Mouse (Mus musculus): Measurements from ENCODE around the gene Otulin. TPM values are rescaled to one million over a fixed set of nuclear protein-coding genes. Genes with fewer than 3 reads are reported as not detected.

The Otulin gene
- polyA plus RNA-seq, 1 experiment from 2014 or later, result 29.5 TPM

GRCm38 (mm10) chr15:27661696-27662095 lies 31.2 kb upstream of the Otulin start:
- 90% methylated on average over 6 of the region's 6 CpGs for WGBS
- ATAC-seq (ENCODE audit: low read depth), result no peak
- H3K36me3 ChIP-seq (ENCODE audit: control insufficient read depth, insufficient read depth, low read length), result no peaks in the 10 kb centered on the region

GRCm38 (mm10) chr15:27659592-27660244 lies 29.2 kb upstream of the Otulin start:
- WGBS, result 48% methylated on average over 17 of the region's 17 CpGs
- H3K4me2 ChIP-seq (ENCODE audit: low read depth, low read length), result no peak overlapping the region
- H3K9ac ChIP-seq (replicated peaks; ENCODE audit: low read depth, low read length), result no peak overlapping the region
- no peaks in the 10 kb centered on the region for H3K9me3 ChIP-seq (ENCODE audit: control insufficient read depth, low read length)
- H3K36me3 ChIP-seq (ENCODE audit: control insufficient read depth, insufficient read depth, low read length), result no peaks in the 10 kb centered on the region
- H3K27me3 ChIP-seq (ENCODE audit: control insufficient read depth, insufficient read depth, low read length), result no peaks in the 10 kb centered on the region
- no peak overlapping the region for H3K27ac ChIP-seq (ENCODE audit: low read depth, low read length)
- H3K4me1 ChIP-seq (ENCODE audit: control insufficient read depth, insufficient read depth, low read length), result no peaks in the 10 kb centered on the region
- ATAC-seq (ENCODE audit: low read depth), result peak; percentile 65; the same call in 1 of the 2 replicates
- H3K4me3 ChIP-seq (ENCODE audit: low read depth, low read length), result no peak overlapping the region

More at GRCm38 (mm10) chr15:27661696-27662095, 31.2 kb upstream of the Otulin start:
- Histone ChIP-seq H3K9ac (replicated peaks; ENCODE audit: low read depth, low read length) (no peak overlapping the region), H3K4me2 (ENCODE audit: low read depth, low read length) (no peak overlapping the region), H3K9me3 (ENCODE audit: control insufficient read depth, low read length) (no peaks in the 10 kb centered on the region), H3K4me1 (ENCODE audit: control insufficient read depth, insufficient read depth, low read length) (no peaks in the 10 kb centered on the region), H3K27ac (ENCODE audit: low read depth, low read length) (no peak overlapping the region), H3K4me3 (ENCODE audit: low read depth, low read length) (no peak overlapping the region), H3K27me3 (ENCODE audit: control insufficient read depth, insufficient read depth, low read length) (no peaks in the 10 kb centered on the region)

GRCm38 (mm10) chr15:27659143-27659542 lies 28.6 kb upstream of the Otulin start:
- Histone ChIP-seq H3K27ac (ENCODE audit: low read depth, low read length) (no peak overlapping the region), H3K4me2 (ENCODE audit: low read depth, low read length) (no peak overlapping the region), H3K4me1 (ENCODE audit: control insufficient read depth, insufficient read depth, low read length) (no peaks in the 10 kb centered on the region), H3K4me3 (ENCODE audit: low read depth, low read length) (no peak overlapping the region), H3K9ac (replicated peaks; ENCODE audit: low read depth, low read length) (no peak overlapping the region), H3K9me3 (ENCODE audit: control insufficient read depth, low read length) (no peaks in the 10 kb centered on the region), H3K36me3 (ENCODE audit: control insufficient read depth, insufficient read depth, low read length) (no peaks in the 10 kb centered on the region), H3K27me3 (ENCODE audit: control insufficient read depth, insufficient read depth, low read length) (no peaks in the 10 kb centered on the region)
- WGBS, result 86% methylated on average over 5 of the region's 5 CpGs
- ATAC-seq (ENCODE audit: low read depth), result no peak

DNA sequence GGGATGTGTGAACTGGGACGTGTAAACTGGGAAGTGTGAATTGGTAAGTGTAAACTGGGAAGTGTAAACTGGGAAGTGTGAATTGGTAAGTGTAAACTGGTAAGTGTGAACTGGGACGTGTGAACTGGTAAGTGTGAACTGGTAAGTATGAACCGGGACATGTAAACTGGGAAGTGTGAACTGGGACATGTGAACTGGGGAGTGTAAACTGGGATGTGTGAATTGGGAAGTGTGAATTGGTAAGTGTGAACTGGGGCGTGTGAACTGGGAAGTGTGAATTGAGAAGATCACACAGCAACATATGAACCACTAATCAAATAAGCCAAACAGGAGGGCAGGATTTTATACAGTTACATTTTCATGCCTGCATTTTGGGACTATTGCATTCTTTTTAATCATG lies 27.9 kb upstream of the Otulin start:
- H3K9me3 ChIP-seq (ENCODE audit: control insufficient read depth, low read length), result no peaks in the 10 kb centered on the region
- H3K27ac ChIP-seq (ENCODE audit: low read depth, low read length), result no peak overlapping the region
- no peaks in the 10 kb centered on the region for H3K36me3 ChIP-seq (ENCODE audit: control insufficient read depth, insufficient read depth, low read length)
- H3K4me1 ChIP-seq (ENCODE audit: control insufficient read depth, insufficient read depth, low read length), result no peaks in the 10 kb centered on the region
- H3K9ac ChIP-seq (replicated peaks; ENCODE audit: low read depth, low read length), result no peak overlapping the region
- no peak for ATAC-seq (ENCODE audit: low read depth)
- 94% methylated on average over 4 of the region's 4 CpGs for WGBS
- H3K27me3 ChIP-seq (ENCODE audit: control insufficient read depth, insufficient read depth, low read length), result no peaks in the 10 kb centered on the region
- no peak overlapping the region for H3K4me3 ChIP-seq (ENCODE audit: low read depth, low read length)
- H3K4me2 ChIP-seq (ENCODE audit: low read depth, low read length), result no peak overlapping the region

DNA sequence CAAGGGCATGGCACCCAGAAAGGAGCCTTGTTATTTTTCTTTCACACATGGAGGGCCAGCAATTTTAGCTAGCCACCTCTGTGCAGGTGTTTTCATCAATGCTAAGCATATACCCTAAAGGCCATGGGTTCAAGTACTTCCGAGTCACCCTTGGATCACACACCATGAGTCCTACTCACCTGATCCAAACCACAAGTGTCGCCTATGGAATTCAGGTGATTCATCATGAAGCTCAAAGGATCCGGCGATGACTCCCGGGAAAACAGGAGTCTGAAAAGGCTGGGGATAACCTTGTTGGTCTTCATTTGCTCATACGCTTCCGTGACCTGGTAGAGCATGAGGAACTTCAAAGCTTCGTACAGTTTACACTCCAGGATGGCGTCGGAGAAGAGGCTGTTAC lies 27.4 kb upstream of the Otulin start:
- WGBS, result 97% methylated on average over 10 of the region's 10 CpGs

DNA sequence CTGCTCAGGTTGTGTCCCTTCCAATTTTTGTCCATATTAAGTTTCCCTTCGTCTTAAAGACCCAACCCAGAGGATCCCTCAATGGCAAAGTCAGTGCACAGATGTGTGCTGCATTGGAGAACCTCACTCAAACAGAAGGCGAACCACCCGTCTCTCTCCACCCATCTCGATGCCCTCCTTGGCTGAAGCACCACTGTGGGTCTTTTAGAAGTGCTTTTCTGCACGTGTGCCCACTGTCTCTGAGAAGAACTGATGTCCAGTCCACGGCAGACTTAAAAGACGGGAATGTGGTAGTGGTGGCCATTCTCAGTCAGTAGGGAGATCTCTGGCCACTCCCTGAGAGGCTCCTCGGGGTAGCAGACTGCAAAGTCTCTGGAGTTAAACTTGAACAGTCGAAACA lies 26.1 kb upstream of the Otulin start:
- Histone ChIP-seq H3K27me3 (ENCODE audit: control insufficient read depth, insufficient read depth, low read length) (no peaks in the 10 kb centered on the region), H3K27ac (ENCODE audit: low read depth, low read length) (no peak overlapping the region), H3K4me3 (ENCODE audit: low read depth, low read length) (no peak overlapping the region), H3K9me3 (ENCODE audit: control insufficient read depth, low read length) (no peaks in the 10 kb centered on the region), H3K9ac (replicated peaks; ENCODE audit: low read depth, low read length) (no peak overlapping the region), H3K4me1 (ENCODE audit: control insufficient read depth, insufficient read depth, low read length) (no peaks in the 10 kb centered on the region), H3K4me2 (ENCODE audit: low read depth, low read length) (no peak overlapping the region), H3K36me3 (ENCODE audit: control insufficient read depth, insufficient read depth, low read length) (no peaks in the 10 kb centered on the region)
- no peak for ATAC-seq (ENCODE audit: low read depth)
- WGBS, result 82% methylated on average over 9 of the region's 9 CpGs

More for the DNA sequence above, 27.4 kb upstream of the Otulin start:
- no peaks in the 10 kb centered on the region for H3K4me1 ChIP-seq (ENCODE audit: control insufficient read depth, insufficient read depth, low read length)
- H3K27ac ChIP-seq (ENCODE audit: low read depth, low read length), result no peak overlapping the region
- no peak overlapping the region for H3K4me3 ChIP-seq (ENCODE audit: low read depth, low read length)
- no peak overlapping the region for H3K4me2 ChIP-seq (ENCODE audit: low read depth, low read length)
- no peaks in the 10 kb centered on the region for H3K27me3 ChIP-seq (ENCODE audit: control insufficient read depth, insufficient read depth, low read length)
- no peak for ATAC-seq (ENCODE audit: low read depth)
- no peaks in the 10 kb centered on the region for H3K36me3 ChIP-seq (ENCODE audit: control insufficient read depth, insufficient read depth, low read length)
- no peaks in the 10 kb centered on the region for H3K9me3 ChIP-seq (ENCODE audit: control insufficient read depth, low read length)
- H3K9ac ChIP-seq (replicated peaks; ENCODE audit: low read depth, low read length), result no peak overlapping the region

DNA sequence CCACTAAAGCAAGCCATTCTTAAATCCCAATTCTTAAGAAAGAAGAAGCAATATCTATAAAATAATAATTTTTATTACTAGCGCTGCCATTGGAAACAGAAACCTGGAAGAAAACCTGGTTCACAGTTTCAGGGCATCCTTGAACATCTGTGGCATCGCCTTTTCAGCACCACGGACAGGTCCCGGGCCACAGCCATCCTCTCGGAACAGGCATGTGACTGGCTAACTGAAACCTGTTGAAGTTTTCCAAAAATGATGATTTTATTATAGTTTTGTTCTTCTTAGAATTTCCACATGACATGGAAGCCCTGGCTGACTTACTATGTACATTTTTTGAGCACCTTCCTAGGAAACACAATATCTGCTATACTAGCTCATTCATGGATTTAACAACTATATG lies 24.5 kb upstream of the Otulin start:
- ATAC-seq (ENCODE audit: low read depth), result no peak
- Histone ChIP-seq H3K36me3 (ENCODE audit: control insufficient read depth, insufficient read depth, low read length) (no peaks in the 10 kb centered on the region), H3K9me3 (ENCODE audit: control insufficient read depth, low read length) (no peaks in the 10 kb centered on the region), H3K27me3 (ENCODE audit: control insufficient read depth, insufficient read depth, low read length) (no peaks in the 10 kb centered on the region), H3K27ac (ENCODE audit: low read depth, low read length) (no peak overlapping the region), H3K4me2 (ENCODE audit: low read depth, low read length) (no peak overlapping the region), H3K4me1 (ENCODE audit: control insufficient read depth, insufficient read depth, low read length) (no peaks in the 10 kb centered on the region), H3K4me3 (ENCODE audit: low read depth, low read length) (no peak overlapping the region), H3K9ac (replicated peaks; ENCODE audit: low read depth, low read length) (no peak overlapping the region)
- WGBS, result 19% methylated on average over 5 of the region's 5 CpGs

DNA sequence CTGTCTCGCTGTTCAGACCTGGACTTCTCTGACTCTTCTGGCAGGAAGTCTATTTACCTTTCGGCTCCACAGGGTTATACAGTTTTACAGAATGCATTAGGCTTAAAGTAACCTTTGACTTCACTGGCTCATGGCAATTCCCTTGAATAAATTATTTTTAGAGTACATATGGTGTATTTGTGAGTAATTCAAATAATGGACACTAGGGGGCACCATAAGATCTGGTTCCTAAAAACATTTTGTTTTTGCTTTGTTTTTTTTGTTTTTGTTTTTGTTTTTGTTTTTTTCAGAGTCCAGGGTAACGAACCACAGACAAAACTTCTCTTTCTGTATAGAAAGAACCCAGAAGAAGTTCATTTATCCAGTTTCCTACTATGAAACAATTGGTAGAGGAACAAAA lies 17.2 kb upstream of the Otulin start:
- no peak for ATAC-seq (ENCODE audit: low read depth)
- Histone ChIP-seq H3K9me3 (ENCODE audit: control insufficient read depth, low read length) (no peaks in the 10 kb centered on the region), H3K27ac (ENCODE audit: low read depth, low read length) (no peak overlapping the region), H3K4me2 (ENCODE audit: low read depth, low read length) (no peak overlapping the region), H3K9ac (replicated peaks; ENCODE audit: low read depth, low read length) (no peak overlapping the region), H3K4me1 (ENCODE audit: control insufficient read depth, insufficient read depth, low read length) (no peaks in the 10 kb centered on the region), H3K27me3 (ENCODE audit: control insufficient read depth, insufficient read depth, low read length) (no peaks in the 10 kb centered on the region), H3K36me3 (ENCODE audit: control insufficient read depth, insufficient read depth, low read length) (no peaks in the 10 kb centered on the region), H3K4me3 (ENCODE audit: low read depth, low read length) (no peak overlapping the region)
- 53% methylated on average over 3 of the region's 3 CpGs for WGBS

GRCm38 (mm10) chr15:27646665-27647064 lies 16.2 kb upstream of the Otulin start:
- H3K4me3 ChIP-seq (ENCODE audit: low read depth, low read length), result no peak overlapping the region
- no peak overlapping the region for H3K27ac ChIP-seq (ENCODE audit: low read depth, low read length)
- no peaks in the 10 kb centered on the region for H3K27me3 ChIP-seq (ENCODE audit: control insufficient read depth, insufficient read depth, low read length)
- H3K9me3 ChIP-seq (ENCODE audit: control insufficient read depth, low read length), result no peaks in the 10 kb centered on the region
- no peak overlapping the region for H3K9ac ChIP-seq (replicated peaks; ENCODE audit: low read depth, low read length)
- H3K36me3 ChIP-seq (ENCODE audit: control insufficient read depth, insufficient read depth, low read length), result no peaks in the 10 kb centered on the region
- no peak for ATAC-seq (ENCODE audit: low read depth)
- no peaks in the 10 kb centered on the region for H3K4me1 ChIP-seq (ENCODE audit: control insufficient read depth, insufficient read depth, low read length)
- H3K4me2 ChIP-seq (ENCODE audit: low read depth, low read length), result no peak overlapping the region
- WGBS, result 95% methylated on average over 8 of the region's 8 CpGs

All from neural tube, embryonic 14.5 days (tissue).